Comparison of ENCODE assay signal across 23 mouse cellular contexts in the genomic region with DNA sequence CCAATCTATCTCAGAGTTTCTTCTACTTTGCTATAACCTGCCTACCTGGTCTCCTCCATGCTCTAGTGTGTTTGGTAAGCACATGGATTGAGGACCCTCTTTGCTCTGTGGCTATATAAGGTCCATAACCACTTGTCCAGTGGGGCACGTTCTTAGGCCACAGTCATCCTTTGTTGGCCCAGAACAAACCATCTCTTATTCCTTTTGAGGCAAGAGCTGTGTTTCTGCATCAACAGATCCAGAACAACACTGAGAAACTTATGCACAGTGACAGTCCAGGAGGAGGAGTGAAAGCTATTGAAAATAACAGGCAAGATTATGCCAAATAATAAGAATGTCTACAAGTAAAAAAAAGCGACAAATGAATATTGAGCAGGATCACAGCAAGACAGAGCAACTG. TPM values are rescaled to one million over a fixed set of nuclear protein-coding genes. Genes with fewer than 3 reads are reported as not detected.
"Had no signal": no experiment of that assay in that cellular context is flagged by ENCODE, and none has a peak within 500 bp of the region (broad histone marks: within the 10 kb centered on the region; RNA-seq: fewer than 3 reads in every experiment).

No protein-coding gene starts in this region.

- H3K9ac ChIP-seq: liver, embryonic 13.5 days; liver, embryonic 15.5 days; liver, postnatal 0 days; lung, embryonic 15.5 days; midbrain, embryonic 12.5 days; neural tube, embryonic 12.5 days; stomach, embryonic 15.5 days had no signal

- H3K9me3 ChIP-seq: liver, embryonic 13.5 days; liver, embryonic 15.5 days; lung, embryonic 15.5 days; megakaryocyte, embryonic 14.5 days; midbrain, embryonic 12.5 days; neural tube, embryonic 12.5 days; stomach, embryonic 15.5 days had no signal

- H3K4me3 ChIP-seq: liver, embryonic 13.5 days; liver, embryonic 15.5 days; lung, embryonic 15.5 days; megakaryocyte, embryonic 14.5 days; midbrain, embryonic 12.5 days; neural tube, embryonic 12.5 days; stomach, embryonic 15.5 days had no signal

- DNase-seq: liver, embryonic 13.5 days; liver, postnatal 0 days; lung, adult 2 months; lung, postnatal 14 days; lung, postnatal 36 days; midbrain, embryonic 14.5 days; right cerebral cortex, postnatal 14 days; thymus, adult 2 months; thymus, postnatal 25 days; thymus, postnatal 4 days had no signal

- H3K4me2 ChIP-seq: liver, embryonic 13.5 days; liver, embryonic 15.5 days; lung, embryonic 15.5 days; midbrain, embryonic 12.5 days; neural tube, embryonic 12.5 days; stomach, embryonic 15.5 days had no signal

- ATAC-seq: liver, postnatal 0 days; lung, postnatal 0 days had no signal

- H3K27ac ChIP-seq: liver, embryonic 13.5 days; liver, embryonic 15.5 days; lung, embryonic 15.5 days; macrophage; midbrain, embryonic 12.5 days; neural tube, embryonic 12.5 days; stomach, embryonic 15.5 days; stomach, postnatal 0 days had no signal

- H3K4me1 ChIP-seq: liver, embryonic 13.5 days; liver, embryonic 15.5 days; lung, embryonic 15.5 days; megakaryocyte, embryonic 14.5 days; midbrain, embryonic 12.5 days; neural tube, embryonic 12.5 days; stomach, embryonic 15.5 days had no signal

- H3K36me3 ChIP-seq: liver, embryonic 13.5 days; liver, embryonic 15.5 days; lung, embryonic 15.5 days; midbrain, embryonic 12.5 days; neural tube, embryonic 12.5 days; stomach, embryonic 15.5 days had no signal

- H3K27me3 ChIP-seq: liver, embryonic 13.5 days; liver, embryonic 15.5 days; lung, embryonic 15.5 days; megakaryocyte, embryonic 14.5 days; midbrain, embryonic 12.5 days; neural tube, embryonic 12.5 days; stomach, embryonic 15.5 days had no signal

RNA-seq across cellular contexts. Expression of a gene that starts 6.4 kb away (rescaled TPM):
- polyA plus RNA-seq: liver, embryonic 13.5 days; liver, embryonic 15.5 days; liver, postnatal 0 days; lung, adult 2 months; lung, embryonic 15.5 days; lung, postnatal 0 days; macrophage; midbrain, embryonic 12.5 days; midbrain, embryonic 14.5 days; midbrain, postnatal 0 days; neural tube, embryonic 12.5 days; neural tube, embryonic 14.5 days; spleen, adult 2 months; stomach, embryonic 15.5 days; stomach, postnatal 0 days; testis, adult 2 months; thymus, adult 2 months had no signal
